Mouse (Mus musculus) frontal cortex, postnatal 10 days (tissue): ENCODE results near the gene Cirbp.

Experiments
- DNase-seq, 2 experiments: peaks; one replicate each; pipeline ENCODE4 v3.0.0; 2022; ENCODE audit warnings: low spot score in 2 of 2, mixed read lengths in 1 of 2

The Cirbp gene

GRCm38 (mm10) chr10:80177441-80178279 is 11.9 kb downstream of the Cirbp start:
- DNase-seq: no peak

DNA sequence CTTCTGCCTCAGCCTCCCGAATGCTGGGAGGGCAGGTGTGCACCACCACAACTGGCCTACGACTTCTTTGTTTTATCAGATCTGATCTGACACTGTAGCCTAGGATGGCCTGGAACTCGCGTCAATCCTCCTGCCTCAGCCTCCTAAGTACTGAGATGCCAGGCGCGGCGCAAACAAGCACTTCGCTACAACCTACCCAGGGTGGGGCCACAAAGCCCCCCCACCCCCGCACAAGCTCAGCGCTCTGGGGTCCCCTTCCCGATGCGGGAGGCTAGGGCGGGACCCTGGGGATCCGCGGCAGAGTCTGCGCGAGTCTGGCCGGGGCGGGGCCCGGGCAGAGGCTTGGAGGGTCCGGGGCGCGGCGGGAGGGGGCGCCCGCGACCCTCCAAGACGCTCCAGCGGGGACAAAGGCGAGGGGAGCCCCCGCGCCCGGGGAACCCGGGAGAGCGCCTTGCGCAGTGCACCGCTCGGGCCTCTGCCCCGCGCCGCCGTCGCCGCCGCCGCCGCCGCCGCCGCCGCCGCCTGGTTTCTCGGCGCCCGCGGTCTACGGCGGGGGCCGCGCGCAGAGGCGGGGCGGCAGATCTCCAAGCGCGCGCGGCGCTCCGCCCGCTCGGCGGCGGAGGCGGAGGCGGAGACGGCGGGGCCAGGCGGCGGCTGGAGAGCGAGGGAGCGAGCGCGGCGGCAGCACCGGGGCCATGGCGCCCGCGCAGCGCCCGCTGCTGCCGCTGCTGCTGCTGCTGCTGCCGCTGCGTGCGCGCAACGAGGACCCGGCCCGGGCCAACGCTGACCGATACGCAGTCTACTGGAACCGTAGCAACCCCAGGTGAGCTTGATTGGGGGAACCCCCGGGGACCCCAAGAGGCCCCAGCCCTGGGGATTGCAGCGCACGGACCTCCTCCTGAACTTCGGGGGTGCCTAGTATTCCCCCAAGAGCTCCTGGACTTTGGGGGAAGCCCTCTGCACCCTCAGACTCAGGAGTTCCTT is 13.6 kb downstream of the Cirbp start, which contains the start of gene Efna2:
TSS of gene Efna2 (plus strand) at position 415 of the 984 bp plus-strand sequence.
- DNase-seq: peak in 1 of 2 experiments; percentile 52

DNA sequence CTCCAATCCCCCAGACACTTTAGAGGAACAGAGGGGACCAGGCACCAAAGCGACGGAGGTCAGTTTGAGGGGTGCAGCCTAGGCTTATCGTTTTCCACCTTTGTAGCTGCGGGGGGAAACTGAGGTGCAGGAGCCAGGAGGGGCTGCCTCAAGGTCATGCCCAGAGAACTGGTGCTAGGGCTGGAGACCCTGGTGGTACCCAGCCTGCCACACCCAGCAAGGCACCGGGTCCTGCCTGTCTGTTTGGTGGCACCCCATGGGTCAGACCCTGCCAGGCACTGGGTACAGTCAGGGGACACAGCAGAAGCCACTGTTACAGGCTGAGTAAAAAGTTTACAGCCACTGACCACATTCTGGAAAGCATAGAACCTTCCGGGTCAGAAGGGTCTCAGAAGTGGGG is 14.5 kb downstream of the Cirbp start:
- no peak for DNase-seq

DNA sequence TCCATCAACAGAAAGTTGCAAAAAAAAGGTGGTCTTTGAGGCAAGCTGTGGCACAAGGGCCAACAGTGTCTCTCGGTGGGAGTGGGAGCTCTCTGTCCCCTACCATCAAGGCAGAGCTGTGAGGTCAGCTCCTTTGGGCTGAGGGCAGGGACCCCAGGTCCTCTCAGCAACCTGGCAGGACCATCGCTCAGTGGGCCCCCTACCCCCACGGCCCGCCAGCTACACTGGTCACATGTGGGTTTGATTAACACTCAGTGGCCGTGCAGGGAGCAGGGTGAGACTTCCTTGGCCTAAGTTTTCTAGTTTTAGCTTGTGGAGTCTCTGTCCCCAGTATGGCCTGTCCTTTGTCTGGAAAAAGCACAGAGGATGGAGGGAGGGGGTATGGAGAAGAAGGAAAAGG is 15.0 kb downstream of the Cirbp start:
- DNase-seq: no peak

- DNase-seq: no peak
These were observed 16.8 kb downstream of the Cirbp start for GRCm38 (mm10) chr10:80182547-80182946.

- peak in 1 of 2 experiments; percentile 9 for DNase-seq
These were observed 20.9 kb downstream of the Cirbp start for GRCm38 (mm10) chr10:80186649-80187048.

DNA sequence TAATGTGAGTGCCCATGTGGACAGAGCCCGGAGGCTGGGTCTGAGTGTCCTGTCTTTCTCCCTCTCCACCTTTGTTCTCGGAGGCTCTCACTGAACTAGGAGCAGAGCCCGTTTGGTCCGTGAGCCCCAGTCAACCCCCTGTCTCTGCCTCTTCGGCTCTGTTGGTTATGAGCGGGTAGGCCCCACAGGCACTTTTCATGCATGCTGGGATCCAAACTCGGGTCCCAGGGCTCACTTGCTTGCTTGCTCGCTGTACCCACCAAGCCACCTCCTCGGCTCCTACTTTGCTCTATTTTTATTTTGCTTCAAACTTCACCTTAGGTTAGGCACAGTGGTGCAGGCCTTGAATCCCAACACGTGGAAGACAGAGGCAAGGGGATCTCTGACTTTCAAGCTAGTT is 22.0 kb downstream of the Cirbp start:
- no peak for DNase-seq

DNA sequence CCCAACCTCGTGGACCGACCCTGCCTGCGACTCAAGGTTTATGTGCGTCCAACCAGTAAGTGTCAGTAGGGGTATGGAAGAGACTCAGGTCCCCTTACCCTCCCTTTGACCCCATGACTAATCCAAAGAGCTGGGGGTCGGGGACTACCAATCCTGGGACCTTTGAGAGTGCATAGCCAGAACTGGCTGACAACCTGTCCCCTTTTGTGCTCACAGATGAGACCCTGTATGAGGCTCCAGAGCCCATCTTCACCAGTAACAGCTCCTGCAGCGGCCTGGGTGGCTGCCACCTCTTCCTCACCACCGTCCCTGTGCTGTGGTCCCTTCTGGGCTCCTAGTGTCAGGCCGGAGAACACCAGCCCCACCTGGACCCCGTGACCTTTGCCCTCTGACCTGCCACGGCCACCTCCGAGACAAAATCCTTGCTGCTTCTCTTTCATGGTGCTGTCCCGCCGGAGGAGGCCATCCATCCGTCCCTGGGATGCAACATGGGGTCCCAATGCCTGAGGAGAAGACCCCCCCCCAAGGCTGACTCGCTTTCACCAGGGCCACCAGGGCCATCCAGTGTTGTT is 22.8 kb downstream of the Cirbp start:
- DNase-seq: no peak

- DNase-seq: no peak
These were observed 24.2 kb downstream of the Cirbp start for GRCm38 (mm10) chr10:80189999-80190398.

- no peak for DNase-seq
These were observed 24.8 kb downstream of the Cirbp start for GRCm38 (mm10) chr10:80190491-80191051.

DNA sequence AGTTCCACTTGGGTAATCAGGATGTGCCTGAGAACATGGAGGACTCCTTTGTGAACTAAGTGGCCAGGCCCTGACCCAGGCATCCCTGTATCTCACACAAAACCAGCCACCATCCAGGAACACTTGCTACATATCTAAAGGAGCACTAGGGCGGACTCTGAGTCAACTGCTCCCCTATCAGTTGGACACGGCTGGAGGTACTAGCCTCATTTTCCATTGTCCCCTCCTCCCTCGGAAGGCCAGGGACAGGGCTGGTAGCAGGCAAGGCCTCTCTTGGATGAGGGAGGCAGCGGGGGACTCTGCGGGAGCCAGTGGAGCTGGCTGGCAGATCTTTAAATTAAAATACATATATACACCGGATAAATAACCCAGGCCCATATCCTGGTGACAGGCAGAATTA is 28.2 kb downstream of the Cirbp start:
- no peak for DNase-seq

- DNase-seq: no peak
These were observed 28.7 kb downstream of the Cirbp start for GRCm38 (mm10) chr10:80194441-80194840.

- DNase-seq: no peak
These were observed 30.4 kb downstream of the Cirbp start for GRCm38 (mm10) chr10:80196167-80196566.

DNA sequence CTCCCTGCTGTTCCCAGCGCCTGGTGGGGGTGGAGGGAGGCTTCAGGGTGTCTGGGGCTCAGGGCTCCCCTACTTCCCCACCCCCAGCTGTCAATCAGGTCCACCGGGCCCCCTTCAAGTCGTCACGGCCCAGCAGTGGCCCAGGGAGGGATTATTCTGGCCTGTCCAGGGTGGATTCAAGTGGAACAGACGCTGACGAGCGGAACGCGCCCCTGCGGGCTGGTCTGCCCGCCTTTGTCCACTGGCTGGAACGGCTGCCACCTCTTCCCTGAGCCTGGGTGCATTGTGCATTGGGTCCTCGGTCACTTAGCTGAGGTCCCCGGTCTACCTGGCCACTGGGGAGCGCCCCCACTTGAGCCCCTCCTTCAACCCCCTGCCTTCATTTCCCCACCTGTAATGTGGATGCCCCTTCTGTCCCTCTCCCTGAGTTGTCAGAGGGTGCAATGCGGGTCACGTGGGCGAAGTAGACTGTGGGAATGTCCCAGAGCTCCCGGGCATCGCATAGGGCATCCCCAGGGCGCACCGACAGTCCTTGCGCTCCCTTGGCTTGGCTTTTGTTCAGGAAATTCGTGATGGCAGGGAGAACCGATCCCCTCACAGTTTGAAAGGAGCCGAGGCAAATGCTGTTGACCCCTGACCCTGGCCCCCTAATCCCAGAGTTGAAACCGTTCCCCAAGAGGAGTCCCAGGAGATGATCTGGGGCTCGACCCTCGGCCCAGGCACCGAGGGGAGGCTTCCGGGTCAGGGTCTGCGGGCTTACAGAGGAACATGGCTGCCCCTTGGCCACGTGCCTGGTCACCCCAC is 31.2 kb downstream of the Cirbp start:
- DNase-seq: no peak

- peak in 1 of 2 experiments; percentile 68 for DNase-seq
These were observed 33.7 kb downstream of the Cirbp start for GRCm38 (mm10) chr10:80199440-80200008.

DNA sequence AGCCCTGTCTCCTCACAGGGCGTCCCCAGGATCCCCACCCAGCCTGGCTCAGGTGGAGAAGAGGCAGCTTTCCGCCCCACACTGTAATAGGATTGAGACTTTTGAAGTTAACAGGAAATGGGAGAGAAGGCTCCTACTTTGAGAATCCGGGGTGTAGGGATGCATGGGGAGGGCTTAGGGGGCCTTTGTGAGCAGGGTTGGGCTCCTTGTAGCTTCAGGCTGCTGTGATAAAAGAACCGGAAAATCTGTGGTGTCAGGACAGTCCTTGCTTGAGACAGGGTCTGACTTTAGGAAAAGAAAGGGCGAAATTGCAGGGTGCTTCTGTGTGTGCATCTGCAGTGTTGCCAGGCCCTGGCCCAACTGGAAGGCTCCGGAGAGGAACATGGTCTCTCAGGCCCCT is 34.7 kb downstream of the Cirbp start:
- DNase-seq: no peak

DNA sequence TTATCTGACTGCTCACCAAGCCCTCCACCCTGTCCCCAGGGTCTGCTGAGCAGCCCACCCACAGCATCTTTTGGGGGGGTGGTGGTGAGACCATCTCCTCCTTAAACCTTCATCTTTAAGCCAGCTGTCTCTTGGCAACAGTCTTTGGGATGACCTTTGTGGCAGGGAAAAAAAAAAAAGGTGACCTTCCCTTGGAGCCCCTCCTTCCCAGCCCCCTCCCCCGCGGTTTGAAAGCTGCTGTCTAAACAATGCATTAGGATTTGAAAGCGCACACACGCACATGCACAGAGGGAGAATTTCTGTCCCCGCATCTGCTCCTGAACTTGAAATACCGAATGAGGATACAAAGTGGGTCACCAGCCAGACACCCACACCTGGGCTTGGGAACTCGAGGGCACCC is 38.3 kb downstream of the Cirbp start:
- DNase-seq: no peak

DNA sequence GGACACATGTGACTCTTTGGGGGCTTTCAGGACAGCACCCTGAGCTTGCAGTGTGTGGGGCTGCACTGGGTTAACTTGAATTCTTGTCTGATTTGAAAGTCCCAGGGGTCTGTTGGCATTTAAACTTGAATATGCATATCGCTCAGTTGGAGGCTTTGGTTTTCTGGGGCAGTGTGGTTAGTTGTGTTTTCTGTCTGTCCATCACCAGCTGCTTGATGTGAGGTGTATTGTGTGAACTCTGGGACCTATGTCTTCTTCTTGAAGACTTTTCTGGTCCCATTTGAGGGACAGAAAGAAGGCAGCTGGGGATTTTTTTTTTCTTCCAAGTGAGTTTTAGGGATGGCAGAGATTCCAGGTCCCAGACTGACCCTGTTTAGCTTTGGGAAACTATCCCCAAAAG is 41.4 kb downstream of the Cirbp start:
- no peak for DNase-seq

- no peak for DNase-seq
These were observed 41.9 kb downstream of the Cirbp start for GRCm38 (mm10) chr10:80207676-80208075.

DNA sequence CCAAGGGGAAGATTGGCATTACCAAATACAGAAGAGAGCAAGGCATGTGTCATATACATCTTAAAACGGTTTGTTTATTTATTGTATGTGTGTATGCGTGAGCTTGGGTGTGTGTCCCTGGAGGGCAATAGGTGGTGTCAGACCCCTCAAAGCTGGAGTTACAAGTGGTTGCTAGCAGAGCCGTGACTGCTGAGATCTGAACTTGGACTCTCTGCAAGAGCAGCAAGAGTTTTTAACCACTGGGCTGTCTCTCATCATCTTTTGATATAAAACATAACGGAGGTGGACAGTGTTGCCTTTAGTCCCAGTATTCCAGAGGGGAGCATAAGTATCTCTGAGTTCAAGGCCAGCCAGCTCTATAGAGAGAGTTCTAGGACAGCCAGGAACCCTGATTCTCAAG is 42.5 kb downstream of the Cirbp start:
- DNase-seq: no peak
